Mouse (Mus musculus): ENCODE results near the gene Crybb3.

DNA sequence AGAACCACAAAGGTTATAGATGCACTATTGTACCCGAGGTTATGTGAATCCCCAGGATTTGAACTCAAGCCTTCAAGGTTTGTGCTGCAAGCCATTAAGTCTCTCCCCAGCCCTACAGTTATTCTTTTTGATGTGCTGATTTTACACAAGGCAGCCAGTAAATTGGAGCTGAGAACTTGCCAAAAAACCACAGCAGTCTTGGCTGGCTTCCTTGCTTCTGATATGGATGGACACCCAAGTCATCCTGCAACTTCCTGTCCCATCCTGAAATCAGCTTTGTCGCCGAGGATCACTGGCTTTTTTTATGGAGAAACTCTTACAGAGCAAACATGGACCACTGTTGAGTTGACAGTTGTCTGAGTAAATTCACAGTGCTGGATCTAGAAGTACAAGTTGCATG is 51.3 kb downstream of the Crybb3 start:
- TF ChIP-seq CTCF (IDR thresholded peaks at IDR 0.05; ENCODE audit: low read depth, low read length) (no peak), POLR2A (IDR thresholded peaks at IDR 0.05; ENCODE audit: extremely low read depth, insufficient read depth, low read length) (no peak)
